In genomic region chr2:45101040-45101439, GRCm38 (mm10) we compare ENCODE assay signal across 10 mouse cellular contexts. TPM values are rescaled to one million over a fixed set of nuclear protein-coding genes. Genes with fewer than 3 reads are reported as not detected.
DNase-seq lines count a peak whose midpoint lies in the region; ATAC-seq and TF ChIP-seq lines count a peak whose summit lies in the region.
"Had no signal": no experiment of that assay in that cellular context is flagged by ENCODE, and none has a peak within 500 bp of the region (broad histone marks: within the 10 kb centered on the region; RNA-seq: fewer than 3 reads in every experiment).

No protein-coding gene starts in this region.

- no peak for TF ChIP-seq POLR2A in testis, adult 2 months (IDR thresholded peaks at IDR 0.05; ENCODE audit: control insufficient read depth, low read depth, low read length)

- peaks cover 100% of the 10 kb centered on the region for H3K4me1 ChIP-seq in hindbrain, embryonic 10.5 days (replicated peaks)
- peaks cover 83% of the 10 kb centered on the region for H3K4me1 ChIP-seq in hindbrain, embryonic 12.5 days
- peaks cover 2% of the 10 kb centered on the region for H3K4me1 ChIP-seq in testis, adult 2 months (ENCODE audit: control insufficient read depth, insufficient read depth, low read length)
- peaks cover 89% of the 10 kb centered on the region for H3K4me1 ChIP-seq in liver, embryonic 12.5 days

- H3K9ac ChIP-seq in hindbrain, embryonic 12.5 days: no peak overlapping the region
- peak overlapping the region; percentile 10; the same call in 1 of the 2 replicates for H3K9ac ChIP-seq in liver, embryonic 12.5 days

- no peak for DNase-seq in hindbrain, embryonic 10.5 days (ENCODE audit: low spot score)
- DNase-seq in testis, postnatal 14 days (ENCODE audit: low spot score): no peak
- no peak for DNase-seq in ovary, adult 18-20 months (ENCODE audit: low spot score)
- no peak for DNase-seq in kidney, postnatal 4 days
- DNase-seq in adrenal gland, adult 18-20 months (ENCODE audit: low spot score in 2 of 2): no peak
- DNase-seq: kidney, postnatal 36 days; thymus, adult 2 months had no signal

- no peaks in the 10 kb centered on the region for H3K9me3 ChIP-seq in hindbrain, embryonic 10.5 days
- no peaks in the 10 kb centered on the region for H3K9me3 ChIP-seq in hindbrain, embryonic 12.5 days (replicated peaks)
- H3K9me3 ChIP-seq in liver, embryonic 12.5 days (replicated peaks): no peaks in the 10 kb centered on the region

- H3K4me2 ChIP-seq in hindbrain, embryonic 12.5 days (replicated peaks): no peak overlapping the region
- peak overlapping the region; percentile 59 for H3K4me2 ChIP-seq in liver, embryonic 12.5 days

- TF ChIP-seq CTCF in testis, adult 2 months (IDR thresholded peaks at IDR 0.05; ENCODE audit: control insufficient read depth, insufficient read depth, insufficient replicate concordance, low read depth, low read length): no peak

- H3K27ac ChIP-seq in hindbrain, embryonic 10.5 days: peak overlapping the region; percentile 66; the same call in 1 of the 2 replicates
- H3K27ac ChIP-seq in hindbrain, embryonic 12.5 days: no peak overlapping the region
- H3K27ac ChIP-seq in testis, adult 2 months (ENCODE audit: control insufficient read depth, insufficient read depth, low read depth, low read length): 0 out of 2 replicates have a peak overlapping the region, but pooled peaks have one; percentile 13
- H3K27ac ChIP-seq in liver, embryonic 12.5 days: peak overlapping the region; percentile 74

- peaks cover 28% of the 10 kb centered on the region for H3K36me3 ChIP-seq in hindbrain, embryonic 10.5 days
- H3K36me3 ChIP-seq in hindbrain, embryonic 12.5 days: no peaks in the 10 kb centered on the region
- H3K36me3 ChIP-seq in testis, adult 2 months (ENCODE audit: control insufficient read depth, insufficient read depth, low read length): no peaks in the 10 kb centered on the region
- H3K36me3 ChIP-seq in liver, embryonic 12.5 days: peaks cover 38% of the 10 kb centered on the region

- 64% methylated on average over 4 of the region's 4 CpGs for WGBS in hindbrain, embryonic 10.5 days
- WGBS in hindbrain, embryonic 12.5 days: 63% methylated on average over 4 of the region's 4 CpGs
- 13% methylated on average over 4 of the region's 4 CpGs for WGBS in liver, embryonic 12.5 days (ENCODE audit: insufficient replicate concordance)

- H3K4me3 ChIP-seq in hindbrain, embryonic 10.5 days: no peak overlapping the region
- H3K4me3 ChIP-seq in hindbrain, embryonic 12.5 days: no peak overlapping the region
- no peak overlapping the region for H3K4me3 ChIP-seq in testis, adult 2 months (ENCODE audit: control insufficient read depth, low read depth, low read length)
- peak overlapping the region; percentile 15; the same call in 1 of the 2 replicates for H3K4me3 ChIP-seq in liver, embryonic 12.5 days

- no peak for ATAC-seq in hindbrain, embryonic 12.5 days (ENCODE audit: low FRiP score)
- peak; percentile 72 for ATAC-seq in liver, embryonic 12.5 days

- H3K27me3 ChIP-seq in hindbrain, embryonic 10.5 days (ENCODE audit: insufficient read depth, poor library complexity, severe bottlenecking): no peaks in the 10 kb centered on the region
- no peaks in the 10 kb centered on the region for H3K27me3 ChIP-seq in hindbrain, embryonic 12.5 days
- H3K27me3 ChIP-seq in testis, adult 2 months (ENCODE audit: control insufficient read depth, insufficient read depth, low read length): no peaks in the 10 kb centered on the region
- H3K27me3 ChIP-seq in liver, embryonic 12.5 days (replicated peaks): 0 out of 2 replicates have a peak, but pooled peaks cover 6% of the 10 kb centered on the region

RNA-seq across cellular contexts. Expression of gene Zeb2, which starts 16.2 kb away (rescaled TPM):
- polyA plus RNA-seq in hindbrain, embryonic 10.5 days (2016; fragmentation: Nextera tagmentation; extraction: Ambion mirVana): 49.3 and 54.1 TPM in 2 replicates
- 47.3 and 60.5 TPM in 2 replicates for polyA plus RNA-seq in hindbrain, embryonic 12.5 days (2016; fragmentation: Nextera tagmentation; extraction: Ambion mirVana)
- 3.2 and 4.2 TPM in 2 replicates for polyA plus RNA-seq in testis, adult 2 months (2012; rRNA removed)
- 22.1 and 24.3 TPM in 2 replicates for polyA plus RNA-seq in liver, embryonic 12.5 days (2016; fragmentation: Nextera tagmentation; extraction: Ambion mirVana)
- total RNA-seq in adrenal gland, adult 18-20 months (2021): 100 to 1,000 TPM; 150 to 168 TPM
